Mouse (Mus musculus): ENCODE measurements around the gene Itgb3.

GRCm38 (mm10) chr11:104685548-104685947 lies 77.7 kb downstream of the Itgb3 start, which contains the start of gene Gm11639:
- TF ChIP-seq CTCF (IDR thresholded peaks at IDR 0.05; ENCODE audit: borderline replicate concordance, control insufficient read depth, extremely low read depth, insufficient read depth, low read length, poor library complexity) (no peak), POLR2A (IDR thresholded peaks at IDR 0.05; ENCODE audit: control insufficient read depth, extremely low read depth, insufficient read depth, low read length, poor library complexity) (no peak)

Measured in thymus, adult 2 months (tissue).